Mouse (Mus musculus): ENCODE measurements around the gene Cacna1s.

Cacna1s gene

DNA sequence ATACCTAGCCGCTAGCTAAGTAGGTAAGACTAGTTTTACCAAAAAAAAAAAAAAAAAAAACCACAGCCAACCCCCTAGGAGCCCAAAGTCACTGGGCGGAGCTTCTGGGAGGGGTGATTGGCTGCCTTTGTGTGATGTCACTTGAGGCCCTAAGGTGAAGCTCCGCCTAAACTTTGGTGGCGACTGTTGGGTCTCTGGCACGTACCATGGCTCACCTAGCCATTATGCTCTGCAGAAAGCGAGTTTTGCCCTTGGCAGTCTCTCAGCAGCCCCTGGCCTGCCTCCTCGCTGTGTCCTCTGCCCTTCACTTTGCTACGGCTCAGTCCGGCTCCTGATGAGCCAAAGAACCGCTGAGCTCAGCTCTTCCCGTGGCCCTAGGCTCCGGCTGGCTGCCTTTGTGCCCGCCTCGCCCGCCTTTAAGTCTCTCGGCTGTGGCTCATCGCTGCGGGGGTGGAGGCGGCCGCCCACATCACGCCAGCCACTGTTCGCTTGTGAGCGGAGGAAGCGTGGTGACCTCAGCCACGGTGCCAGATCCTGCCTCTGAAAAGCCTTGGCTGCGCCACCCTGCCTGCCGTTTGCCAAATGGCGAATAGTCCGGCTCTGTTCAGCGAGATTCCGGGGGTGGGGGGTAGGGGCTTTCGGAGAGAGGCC, 87.6 kb downstream of the Cacna1s start:
- peak; percentile 88 for DNase-seq

GRCm38 (mm10) chr1:136141176-136141950, 88.8 kb downstream of the Cacna1s start:
- DNase-seq = peak; percentile 29

GRCm38 (mm10) chr1:136142336-136142735, 89.8 kb downstream of the Cacna1s start:
- peak; percentile 29 for DNase-seq

DNA sequence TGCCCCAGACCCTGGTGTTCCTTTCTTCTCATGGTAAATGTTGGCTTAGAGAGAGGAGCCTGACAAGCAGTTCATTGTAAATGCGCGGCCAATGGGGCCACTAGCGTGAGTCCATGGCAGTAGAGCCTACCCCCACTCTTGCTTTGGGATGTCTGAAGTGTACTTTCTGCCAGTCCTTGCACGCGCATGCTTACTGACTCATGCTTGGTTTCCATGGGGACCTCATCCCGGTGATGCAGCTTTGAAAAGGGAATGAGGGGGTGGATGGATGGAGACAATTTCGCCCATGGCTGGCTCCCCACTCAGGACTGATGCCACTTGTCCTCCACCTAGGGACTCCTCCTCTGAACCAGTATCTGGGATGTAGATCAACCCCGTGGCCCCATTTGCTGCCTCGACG, 91.0 kb downstream of the Cacna1s start:
- DNase-seq = no peak

- no peak for DNase-seq
These were observed 97.2 kb downstream of the Cacna1s start for GRCm38 (mm10) chr1:136149702-136150101.

- DNase-seq = no peak
These were observed 98.8 kb downstream of the Cacna1s start for GRCm38 (mm10) chr1:136151371-136151770.

DNA sequence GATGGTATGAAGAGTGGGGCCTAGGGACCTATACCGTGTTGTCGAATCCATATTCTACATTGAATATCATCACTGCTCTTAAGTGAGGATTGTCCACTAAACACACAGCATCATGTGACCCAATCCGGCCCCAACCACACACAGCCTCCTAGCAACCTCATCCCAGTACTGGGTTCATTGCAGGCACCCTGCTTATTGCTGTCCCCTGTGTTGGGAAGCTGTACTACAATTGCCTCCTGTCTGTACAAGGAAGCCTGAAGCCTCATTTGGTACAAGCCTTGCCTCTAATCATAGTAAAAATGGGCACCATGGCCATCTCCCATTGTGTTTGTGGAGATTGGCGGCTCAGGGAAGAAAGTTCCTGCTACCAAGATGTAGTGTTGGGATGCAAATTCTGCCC, 103.8 kb downstream of the Cacna1s start:
- no peak for DNase-seq

DNA sequence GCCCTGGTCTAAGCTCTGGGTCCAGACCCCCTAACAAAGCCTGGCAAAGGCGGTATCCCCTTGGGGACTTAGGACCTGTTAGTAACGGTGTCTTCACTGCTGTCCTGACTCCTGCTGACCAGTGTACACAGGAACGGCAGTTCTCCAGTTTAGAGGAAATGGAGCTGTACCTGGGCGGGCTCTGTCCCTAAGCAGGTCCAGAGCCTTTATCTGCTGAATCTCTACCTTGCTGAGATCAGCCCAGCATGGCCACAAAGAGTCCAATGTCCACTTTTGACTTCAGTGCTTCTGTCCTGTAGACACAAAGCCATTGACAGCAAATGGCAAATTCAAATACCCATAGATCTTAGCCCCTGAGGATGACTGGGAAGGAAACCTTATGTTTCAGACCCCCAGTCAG, 104.4 kb downstream of the Cacna1s start:
- no peak for DNase-seq

GRCm38 (mm10) chr1:136159830-136160229, 107.3 kb downstream of the Cacna1s start:
- DNase-seq = no peak

- no peak for DNase-seq
These were observed 107.7 kb downstream of the Cacna1s start for GRCm38 (mm10) chr1:136160297-136160696.

- DNase-seq = no peak
These were observed 108.4 kb downstream of the Cacna1s start for GRCm38 (mm10) chr1:136160930-136161329.

- no peak for DNase-seq
These were observed 108.9 kb downstream of the Cacna1s start for GRCm38 (mm10) chr1:136161333-136161921.

DNA sequence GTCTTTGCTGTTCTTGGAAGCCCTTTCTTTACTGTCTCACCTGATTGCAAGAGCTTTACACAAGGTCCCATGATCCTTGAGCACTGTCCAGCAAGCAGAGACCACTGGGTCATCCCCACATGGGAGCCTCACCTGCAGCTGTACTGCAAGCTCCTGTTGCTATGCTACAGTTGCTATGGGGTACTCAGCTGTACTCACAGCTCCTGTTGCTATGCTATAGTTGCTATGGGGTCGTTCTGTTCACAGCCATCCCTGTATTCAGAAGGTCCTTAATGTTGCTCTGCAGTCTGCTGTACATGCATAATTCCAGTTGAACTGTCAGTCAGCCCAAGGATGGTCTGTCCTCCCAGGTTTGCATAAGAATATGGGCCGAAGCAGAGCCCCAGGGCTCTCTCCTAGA, 112.9 kb downstream of the Cacna1s start:
- no peak for DNase-seq

GRCm38 (mm10) chr1:136167657-136168056, 115.1 kb downstream of the Cacna1s start:
- DNase-seq = no peak
